In the genomic region with DNA sequence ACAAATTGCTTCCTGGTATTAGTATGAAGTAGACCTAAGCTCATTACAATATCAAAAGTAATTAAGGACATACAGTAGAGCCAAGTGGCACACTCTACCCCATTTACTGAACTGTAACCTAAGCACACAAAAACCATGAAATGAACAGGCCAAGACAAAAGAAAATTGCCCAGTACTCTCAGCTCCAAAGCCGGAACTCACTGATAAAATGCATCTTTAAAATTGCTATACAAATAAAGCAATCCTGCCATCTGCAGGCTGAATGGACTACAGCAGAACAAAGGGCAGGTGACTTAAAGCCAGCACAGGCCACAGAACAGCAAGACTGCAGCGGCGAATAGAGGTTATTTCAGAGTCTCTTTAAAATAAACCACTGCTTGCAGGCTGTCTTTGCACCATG, we compare ENCODE assay signal across 10 mouse cellular contexts. TPM values are rescaled to one million over a fixed set of nuclear protein-coding genes. Genes with fewer than 3 reads are reported as not detected.
DNase-seq lines count a peak whose midpoint lies in the region; ATAC-seq and TF ChIP-seq lines count a peak whose summit lies in the region.
"Had no signal": no experiment of that assay in that cellular context is flagged by ENCODE, and none has a peak within 500 bp of the region (broad histone marks: within the 10 kb centered on the region; RNA-seq: fewer than 3 reads in every experiment).

No protein-coding gene starts in this region.

- H3K4me2 ChIP-seq in lung, embryonic 16.5 days (ENCODE audit: low read depth, low read length): no peak overlapping the region
- H3K4me2 ChIP-seq: embryonic facial prominence, embryonic 12.5 days had no signal

- H3K27me3 ChIP-seq in C2C12 (ENCODE audit: control insufficient read depth, insufficient read depth, insufficient read length): no peaks in the 10 kb centered on the region
- H3K27me3 ChIP-seq in embryonic facial prominence, embryonic 10.5 days (replicated peaks; ENCODE audit: low read depth, poor library complexity, severe bottlenecking): no peaks in the 10 kb centered on the region
- H3K27me3 ChIP-seq in lung, embryonic 16.5 days (ENCODE audit: control insufficient read depth, insufficient read depth, low read depth, low read length): no peaks in the 10 kb centered on the region
- H3K27me3 ChIP-seq: embryonic facial prominence, embryonic 12.5 days; megakaryocyte, embryonic 14.5 days had no signal

- peaks cover 94% of the 10 kb centered on the region for H3K79me2 ChIP-seq in C2C12 (ENCODE audit: control insufficient read depth, insufficient read depth)

- 53% methylated on average over 3 of the region's 3 CpGs for WGBS in embryonic facial prominence, embryonic 10.5 days
- 26% methylated on average over 3 of the region's 3 CpGs for WGBS in lung, embryonic 16.5 days

- no peak overlapping the region for H3K4me3 ChIP-seq in C2C12 (ENCODE audit: insufficient read depth, poor library complexity, severe bottlenecking)
- H3K4me3 ChIP-seq in embryonic facial prominence, embryonic 10.5 days: no peak overlapping the region
- H3K4me3 ChIP-seq in lung, embryonic 16.5 days (ENCODE audit: low read length): no peak overlapping the region
- H3K4me3 ChIP-seq: embryonic facial prominence, embryonic 12.5 days; megakaryocyte, embryonic 14.5 days had no signal

- no peak overlapping the region for H3K9ac ChIP-seq in lung, embryonic 16.5 days (ENCODE audit: low read length)
- H3K9ac ChIP-seq: embryonic facial prominence, embryonic 12.5 days had no signal

- H3K36me3 ChIP-seq in C2C12 (ENCODE audit: control insufficient read depth, insufficient read depth): no peaks in the 10 kb centered on the region
- H3K36me3 ChIP-seq in embryonic facial prominence, embryonic 10.5 days (replicated peaks): no peaks in the 10 kb centered on the region; the same call in 1 of the 2 replicates
- H3K36me3 ChIP-seq in lung, embryonic 16.5 days (ENCODE audit: control insufficient read depth, insufficient read depth, low read length): no peaks in the 10 kb centered on the region
- H3K36me3 ChIP-seq: embryonic facial prominence, embryonic 12.5 days had no signal

- peaks cover 7% of the 10 kb centered on the region for H3K79me3 ChIP-seq in C2C12 (ENCODE audit: low read depth)

- peaks cover 24% of the 10 kb centered on the region for H3K4me1 ChIP-seq in embryonic facial prominence, embryonic 10.5 days
- H3K4me1 ChIP-seq in lung, embryonic 16.5 days (replicated peaks; ENCODE audit: control insufficient read depth, insufficient read depth, low read length): peaks cover 10% of the 10 kb centered on the region

- intact Hi-C loops in heart, postnatal 25 days (cut with DNase I): loop anchor here (1.0 to 5.0 kb wide), 3 partner anchors 261 to 378 kb away; no protein-coding TSS in a partner anchor

- no peak overlapping the region for H3ac ChIP-seq in C2C12 (ENCODE audit: control insufficient read depth, insufficient read length, low read depth)

- H3K27ac ChIP-seq in embryonic facial prominence, embryonic 10.5 days (replicated peaks): no peak overlapping the region
- H3K27ac ChIP-seq in lung, embryonic 16.5 days (ENCODE audit: low read length): no peak overlapping the region
- H3K27ac ChIP-seq: embryonic facial prominence, embryonic 12.5 days had no signal

- peak; percentile 23 for DNase-seq in heart, adult 8-10 months (ENCODE audit: low spot score)
- DNase-seq in heart, postnatal 25 days (ENCODE audit: low spot score): no peak
- peak; percentile 21 for DNase-seq in embryonic facial prominence, embryonic 10.5 days (ENCODE audit: low spot score)
- peak; percentile 56 for DNase-seq in thymus, postnatal 0 days (ENCODE audit: low spot score)

- peak; percentile 25 for TF ChIP-seq CTCF in C2C12 (IDR thresholded peaks at IDR 0.05; ENCODE audit: control insufficient read depth, insufficient read depth, insufficient read length)

- ATAC-seq in activated CD4-positive, CD25-positive, alpha-beta regulatory T cell, adult 4 months: peak; percentile 61
- ATAC-seq in inflammation-experienced regulatory T-cells, adult 6 months: peak; percentile 81
- peak; percentile 67 for ATAC-seq in lung, embryonic 16.5 days (ENCODE audit: low read depth)

- H3K9me3 ChIP-seq in embryonic facial prominence, embryonic 10.5 days: no peaks in the 10 kb centered on the region
- no peaks in the 10 kb centered on the region for H3K9me3 ChIP-seq in lung, embryonic 16.5 days (ENCODE audit: control insufficient read depth, low read length)
- H3K9me3 ChIP-seq: embryonic facial prominence, embryonic 12.5 days; megakaryocyte, embryonic 14.5 days had no signal

TF ChIP-seq in C2C12, 6 proteins besides CTCF, POLR2A, EP300 and RAD21:
- TF ChIP-seq CEBPB (IDR thresholded peaks at IDR 0.05; ENCODE audit: low read depth) (no peak), USF1 (IDR thresholded peaks at IDR 0.05; ENCODE audit: low read depth) (no peak), FOSL1 (IDR thresholded peaks at IDR 0.05; ENCODE audit: insufficient read depth, low read length, poor library complexity, severe bottlenecking) (no peak), MYOD1 (IDR thresholded peaks at IDR 0.05; ENCODE audit: control insufficient read depth, insufficient read length, low read depth) (no peak), MAX (IDR thresholded peaks at IDR 0.05) (no peak), MYOG (IDR thresholded peaks at IDR 0.05; ENCODE audit: control insufficient read depth, extremely low read depth, insufficient read length) (no peak)

RNA-seq across cellular contexts. Expression of a gene that starts 10.4 kb away (rescaled TPM):
- total RNA-seq in heart, adult 8-10 months (2022): 100 to 1,000 TPM; 143 to 179 (median 163) TPM
- total RNA-seq in heart, postnatal 25 days (2021): 100 to 1,000 TPM; 184 to 194 TPM
- polyA plus RNA-seq in C2C12 (2012; fragmentation: generic; extraction: Trizol): 17.2 TPM
- 10 to 100 TPM; 18.4 to 19.8 TPM for polyA plus RNA-seq in activated CD4-positive, CD25-positive, alpha-beta regulatory T cell, adult 4 months (2017; shearing (Covaris generic))
- 40.5 and 44.9 TPM in 2 replicates for polyA plus RNA-seq in embryonic facial prominence, embryonic 10.5 days (2016; fragmentation: Nextera tagmentation; extraction: Ambion mirVana)
- 10 to 100 TPM; 14.8 to 21.4 (median 18.4) TPM for polyA plus RNA-seq in inflammation-experienced regulatory T-cells, adult 6 months (2017; shearing (Covaris generic))
- polyA plus RNA-seq in lung, embryonic 16.5 days (2015; fragmentation: Nextera tagmentation; extraction: Ambion mirVana): 40.1 and 42.4 TPM in 2 replicates
- polyA plus RNA-seq in thymus, postnatal 0 days (2015; fragmentation: Nextera tagmentation; extraction: Ambion mirVana): 29.0 and 30.1 TPM in 2 replicates

RNA-seq across cellular contexts. Expression of a gene that starts 10.6 kb away (rescaled TPM):
- 10 to 100 TPM; 70.1 to 93.5 (median 79.8) TPM for total RNA-seq in heart, adult 8-10 months (2022)
- 10 to 100 TPM; 71.3 to 73.9 TPM for total RNA-seq in heart, postnatal 25 days (2021)
- polyA plus RNA-seq in C2C12 (2012; fragmentation: generic; extraction: Trizol): 27.7 TPM
- polyA plus RNA-seq in activated CD4-positive, CD25-positive, alpha-beta regulatory T cell, adult 4 months (2017; shearing (Covaris generic)): 10 to 100 TPM; 27.2 to 40.5 TPM
- 65.9 and 74.8 TPM in 2 replicates for polyA plus RNA-seq in embryonic facial prominence, embryonic 10.5 days (2016; fragmentation: Nextera tagmentation; extraction: Ambion mirVana)
- polyA plus RNA-seq in inflammation-experienced regulatory T-cells, adult 6 months (2017; shearing (Covaris generic)): 10 to 100 TPM; 25.4 to 41.1 (median 26.0) TPM
- 74.4 and 81.8 TPM in 2 replicates for polyA plus RNA-seq in lung, embryonic 16.5 days (2015; fragmentation: Nextera tagmentation; extraction: Ambion mirVana)
- polyA plus RNA-seq in thymus, postnatal 0 days (2015; fragmentation: Nextera tagmentation; extraction: Ambion mirVana): 40.7 and 42.7 TPM in 2 replicates
